Mouse (Mus musculus) adrenal gland, adult 8-10 months (tissue): ENCODE measurements around the gene Sde2. TPM values are rescaled to one million over a fixed set of nuclear protein-coding genes. Genes with fewer than 3 reads are reported as not detected.
A peak's percentile ranks its signal among the peaks of the same experiment; 100 is the strongest.

ENCODE experiments used
- DNase-seq: peaks from one replicate; pipeline ENCODE4 v3.0.0; 2022
- total RNA-seq, 4 experiments: library from RNA; stranded (reverse); gene quantifications; 2 replicates each; pipeline ENCODE4 v1.2.4; 2022

Gene Sde2
- 10 to 100 TPM; 21.8 to 30.1 (median 25.7) TPM for total RNA-seq

DNA sequence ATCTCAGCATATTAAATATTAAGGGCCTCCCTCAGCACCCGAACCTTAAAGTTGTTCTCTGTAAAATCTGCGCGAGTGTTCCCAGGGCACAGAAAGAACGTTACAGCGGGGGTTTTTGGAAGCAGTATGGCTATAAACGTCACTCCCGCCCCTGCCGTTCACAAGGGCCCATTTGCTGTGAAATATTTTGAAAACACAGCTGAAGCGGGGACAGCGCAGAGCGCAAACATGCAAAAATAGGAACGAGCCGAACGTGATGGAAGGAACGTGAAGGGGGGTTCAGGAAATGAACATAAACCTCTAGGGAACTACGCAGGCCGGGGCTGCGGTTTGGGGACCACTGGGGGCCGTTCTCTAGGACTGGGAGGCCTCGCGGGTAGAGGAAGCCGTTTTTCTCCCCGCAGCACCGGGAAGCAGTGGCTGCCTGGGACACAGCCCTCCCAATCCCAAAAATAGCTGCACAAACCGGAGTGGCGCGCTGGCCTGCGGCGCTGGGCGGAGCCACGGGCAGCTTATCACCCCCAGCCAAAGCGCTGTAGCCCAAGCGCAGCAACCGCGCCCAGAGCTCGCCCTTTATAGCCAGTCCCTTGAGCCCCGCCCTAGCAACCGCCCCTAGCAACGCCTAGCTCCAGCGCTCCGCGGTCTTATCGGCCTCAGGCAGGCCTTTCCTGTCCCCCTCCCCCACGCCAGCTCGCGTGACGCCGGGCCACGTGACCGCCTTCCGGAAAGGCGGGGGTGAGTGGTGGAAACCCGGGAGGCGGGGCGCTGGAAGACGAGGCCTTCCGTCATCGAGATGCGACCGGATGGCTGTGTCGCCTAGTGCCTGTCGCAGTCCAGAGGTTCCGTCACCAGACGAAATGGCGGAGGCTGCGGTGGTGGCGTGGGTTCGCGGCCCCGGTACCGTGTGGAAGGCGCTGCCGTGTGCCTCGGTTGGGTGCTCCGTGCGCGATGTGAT lies at the start of gene Sde2:
Gene Sde2, plus strand, starts transcription at position 812 of the 955 bp plus-strand sequence.
- peak; percentile 100 for DNase-seq

DNA sequence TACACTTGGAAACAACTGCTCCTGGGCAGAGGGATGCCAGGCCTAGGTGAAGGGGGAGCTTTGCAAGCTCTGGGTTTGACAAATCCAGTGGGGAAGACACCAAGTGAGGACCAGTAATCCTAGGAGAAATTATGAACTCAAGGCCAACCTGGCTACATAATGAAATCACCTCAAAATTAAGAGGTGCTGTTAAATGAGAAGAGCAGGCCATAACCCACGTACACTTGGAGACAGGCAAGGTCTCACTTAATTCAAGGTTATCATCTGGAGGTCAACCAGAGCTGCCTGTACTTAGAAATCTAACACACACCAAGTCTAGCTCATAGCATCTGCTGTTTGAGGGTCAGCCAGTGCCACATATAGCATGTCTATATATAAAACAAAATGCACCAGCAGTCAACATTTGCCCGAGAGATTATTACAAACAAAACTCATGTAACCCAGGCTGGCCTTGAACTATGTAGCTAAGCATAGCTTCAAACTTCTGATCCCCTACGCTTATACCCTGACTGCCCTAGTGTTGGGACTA lies 49.4 kb upstream of the Sde2 start:
- no peak for DNase-seq

DNA sequence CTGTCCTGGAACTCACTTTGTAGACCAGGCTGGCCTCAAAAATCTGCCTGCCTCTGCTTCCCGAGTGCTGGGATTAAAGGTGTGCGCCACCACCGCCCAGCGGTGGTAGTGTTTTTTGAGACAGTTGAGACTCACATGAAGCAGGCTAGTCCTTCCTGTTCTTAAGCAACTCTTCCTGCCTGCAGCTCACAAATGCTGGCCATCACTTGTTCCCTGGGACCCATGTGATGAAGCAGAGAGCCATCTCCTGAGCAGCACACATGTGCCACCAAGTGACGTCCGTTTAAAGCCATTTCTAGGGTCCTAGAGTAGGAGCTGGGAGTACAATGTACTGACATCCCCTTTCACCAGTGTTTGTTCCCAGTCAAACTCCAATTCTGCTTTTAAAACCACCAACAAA lies 47.0 kb upstream of the Sde2 start:
- no peak for DNase-seq

DNA sequence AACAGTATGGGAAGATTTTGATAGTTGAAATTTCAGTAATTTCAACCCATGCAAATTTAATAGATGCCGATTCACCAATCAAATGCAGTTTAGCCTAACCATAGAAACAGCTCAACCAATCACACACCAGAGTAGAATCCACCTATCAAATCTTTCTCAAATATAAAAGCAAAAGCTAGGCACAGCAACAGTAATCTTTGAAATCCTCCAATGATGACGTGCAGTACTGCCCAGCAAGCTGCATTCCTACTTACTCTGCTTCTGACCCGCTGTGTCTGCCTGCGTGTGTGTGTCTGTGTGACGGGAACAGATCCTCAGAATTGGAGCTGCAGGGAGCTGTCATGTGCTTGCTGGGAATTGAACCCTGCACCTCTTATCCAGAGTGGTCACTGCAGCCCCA lies 42.1 kb upstream of the Sde2 start:
- no peak for DNase-seq

DNA sequence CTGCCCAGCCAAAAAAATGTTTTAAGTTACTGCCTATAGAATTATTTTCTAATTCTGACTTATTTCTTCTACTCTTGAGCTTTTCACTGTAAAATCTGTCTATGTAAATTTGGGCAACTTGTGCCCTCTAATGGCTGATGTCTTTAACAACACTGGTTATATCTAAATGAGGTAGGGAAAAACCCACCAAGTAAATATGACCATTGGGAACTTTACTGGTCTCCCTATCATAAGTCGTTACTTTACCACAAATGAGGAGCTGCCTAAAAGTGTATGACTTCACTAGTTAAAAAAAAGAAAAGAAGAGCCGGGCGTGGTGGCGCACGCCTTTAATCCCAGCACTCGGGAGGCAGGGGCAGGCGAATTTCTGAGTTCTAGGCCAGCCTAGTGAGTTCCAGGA lies 40.0 kb upstream of the Sde2 start:
- no peak for DNase-seq

DNA sequence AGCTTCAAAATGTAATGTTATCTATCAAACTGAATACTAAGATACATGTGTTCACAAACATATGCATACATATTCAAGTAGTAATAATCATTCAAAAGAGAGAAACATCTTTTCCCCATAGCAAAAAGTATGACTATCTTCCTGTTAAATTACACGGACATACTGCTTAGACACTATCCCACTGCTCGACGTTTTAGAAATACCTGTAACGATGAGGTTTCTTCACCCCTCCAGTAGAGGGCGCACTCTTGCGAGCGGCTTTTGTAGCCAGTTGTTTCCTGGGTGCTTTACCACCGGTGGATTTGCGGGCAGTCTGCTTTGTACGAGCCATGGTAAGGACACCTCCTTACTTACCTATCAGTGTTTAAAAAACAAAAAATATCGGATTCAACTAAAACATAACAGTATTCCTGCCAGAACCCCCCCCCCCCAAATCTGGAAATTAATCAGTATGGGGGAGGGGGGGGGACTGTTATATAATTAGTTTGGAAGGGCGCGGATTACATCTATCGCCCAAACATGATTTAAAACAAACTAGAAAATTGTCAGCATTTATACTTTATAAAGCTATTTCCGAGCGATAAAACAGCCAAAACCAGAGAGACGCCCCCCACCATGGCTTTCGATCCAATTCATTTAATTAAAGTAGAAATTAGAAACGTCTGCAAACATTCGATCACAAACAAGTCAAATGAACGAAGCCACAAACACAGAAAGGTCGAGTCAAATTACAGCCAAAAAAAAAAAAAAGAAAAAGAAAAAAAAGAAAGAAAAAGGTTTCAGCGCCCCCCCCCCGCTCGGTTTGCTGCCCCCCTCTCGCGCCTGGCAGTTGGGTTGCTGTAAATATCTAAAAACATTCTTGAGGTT lies 39.1 kb upstream of the Sde2 start:
- no peak for DNase-seq

DNA sequence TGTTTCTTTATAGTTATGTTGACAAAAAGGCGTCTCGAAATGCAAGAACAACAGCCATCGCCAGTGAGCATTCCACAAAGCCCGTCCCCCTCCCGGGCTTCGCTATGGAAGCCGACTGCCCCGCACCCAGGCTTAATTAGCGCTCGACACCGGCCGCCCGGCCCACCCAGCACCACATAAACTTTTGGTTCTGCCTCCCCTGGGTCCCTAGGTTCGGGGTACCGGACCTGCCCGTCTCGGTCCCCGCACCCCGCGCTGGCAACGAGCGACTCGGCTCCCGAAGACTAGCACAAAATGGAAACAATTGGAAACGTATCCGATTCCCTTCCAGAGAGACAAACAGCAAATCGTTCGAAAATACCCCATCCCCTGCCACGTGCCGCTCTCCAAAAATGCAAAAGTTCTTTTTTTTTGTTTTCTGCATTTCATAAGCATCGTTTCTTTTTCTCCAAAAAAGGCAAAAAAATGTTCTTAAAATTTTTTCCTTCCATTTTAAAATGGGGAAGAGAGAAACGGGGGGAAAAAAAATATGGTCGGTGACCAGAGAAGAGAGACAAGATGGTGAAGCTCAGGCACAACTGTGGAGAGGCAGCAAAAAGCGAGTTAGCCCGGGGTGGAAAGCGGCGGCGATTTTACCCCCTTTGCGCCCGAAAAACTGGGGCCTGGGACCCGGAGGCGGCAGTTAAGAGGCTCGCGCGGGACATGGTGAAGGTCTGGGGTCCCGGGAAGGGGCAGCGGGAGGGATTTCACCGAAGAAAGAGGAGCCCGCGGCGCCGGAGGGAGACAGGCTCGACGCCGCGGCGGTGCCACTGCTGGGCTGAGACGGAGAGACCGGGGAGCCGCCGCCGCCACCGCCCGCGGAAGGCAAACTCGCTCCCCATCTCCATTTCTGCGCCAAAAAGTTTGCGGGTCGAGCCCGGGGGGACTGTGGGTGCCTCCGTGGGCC lies 38.2 kb upstream of the Sde2 start:
- peak; percentile 45 for DNase-seq

DNA sequence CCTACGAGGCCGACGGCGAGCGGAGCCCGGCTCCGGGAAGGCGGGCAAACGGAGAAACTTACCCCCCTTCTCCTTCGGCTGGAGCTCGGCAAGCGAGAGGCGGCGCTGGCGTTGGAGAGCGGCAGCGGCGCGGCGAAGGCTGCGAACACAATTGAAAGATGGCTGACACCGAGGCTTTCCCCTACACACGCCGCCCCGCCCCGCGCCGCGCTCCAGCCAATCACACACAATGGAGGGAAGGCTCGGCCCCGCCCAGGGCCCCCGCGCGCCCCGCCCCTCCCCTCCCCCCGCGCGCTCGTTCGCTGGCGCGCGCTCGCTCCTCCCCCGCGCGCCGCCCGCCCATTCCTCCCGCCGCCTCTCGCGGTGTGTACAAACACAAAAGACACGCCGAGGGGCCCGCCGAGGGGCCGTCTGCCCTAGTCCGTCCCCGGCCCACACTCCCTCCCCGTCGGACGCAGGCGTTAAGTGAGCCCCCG lies 37.5 kb upstream of the Sde2 start:
- DNase-seq: peak; percentile 92

DNA sequence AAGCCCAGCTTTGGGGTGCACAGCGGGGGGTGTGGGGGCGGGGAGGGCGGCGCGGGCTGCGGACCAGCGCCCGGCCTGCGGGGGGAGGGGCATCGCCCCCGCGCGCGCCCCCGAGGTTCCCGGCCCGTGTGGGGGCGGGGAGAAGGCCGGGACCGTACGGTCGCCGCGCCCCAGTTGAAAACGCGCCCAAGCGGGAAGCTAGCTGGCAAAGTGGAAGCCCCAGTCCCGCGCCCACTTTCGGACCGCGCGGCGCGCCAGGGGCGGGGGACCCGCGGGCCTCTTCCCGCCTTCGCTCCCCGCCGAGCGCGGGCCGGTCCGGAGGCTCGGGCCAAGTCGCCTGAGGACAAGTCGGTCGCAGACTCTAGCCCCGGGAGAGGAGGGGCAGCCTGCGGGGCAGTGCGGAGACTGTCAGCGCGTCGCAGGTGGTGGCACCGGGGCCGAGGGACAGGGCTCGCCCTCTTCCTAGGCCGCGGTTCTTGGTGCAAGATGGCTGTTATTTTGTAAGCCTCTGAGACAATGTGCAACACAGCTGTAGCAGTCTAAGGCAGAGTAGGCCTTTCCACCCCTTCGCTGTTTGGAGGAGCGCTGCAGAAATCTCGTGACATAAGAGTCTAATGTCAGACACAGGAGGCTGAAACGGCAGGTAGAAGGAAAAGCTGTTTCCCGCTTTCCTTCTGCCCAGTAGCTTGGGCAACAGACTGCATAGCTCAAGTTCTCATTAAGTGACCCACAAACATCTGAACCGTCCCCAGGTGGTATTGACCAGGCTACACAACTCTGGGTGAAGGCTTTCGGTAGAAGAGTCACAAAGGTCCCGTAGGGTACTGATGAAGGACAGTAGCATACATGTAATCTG lies 36.8 kb upstream of the Sde2 start, which contains the start of gene H3f3a:
Gene H3f3a, minus strand, starts transcription at position 59 of the 856 bp plus-strand sequence.
- peak; percentile 74 for DNase-seq

DNA sequence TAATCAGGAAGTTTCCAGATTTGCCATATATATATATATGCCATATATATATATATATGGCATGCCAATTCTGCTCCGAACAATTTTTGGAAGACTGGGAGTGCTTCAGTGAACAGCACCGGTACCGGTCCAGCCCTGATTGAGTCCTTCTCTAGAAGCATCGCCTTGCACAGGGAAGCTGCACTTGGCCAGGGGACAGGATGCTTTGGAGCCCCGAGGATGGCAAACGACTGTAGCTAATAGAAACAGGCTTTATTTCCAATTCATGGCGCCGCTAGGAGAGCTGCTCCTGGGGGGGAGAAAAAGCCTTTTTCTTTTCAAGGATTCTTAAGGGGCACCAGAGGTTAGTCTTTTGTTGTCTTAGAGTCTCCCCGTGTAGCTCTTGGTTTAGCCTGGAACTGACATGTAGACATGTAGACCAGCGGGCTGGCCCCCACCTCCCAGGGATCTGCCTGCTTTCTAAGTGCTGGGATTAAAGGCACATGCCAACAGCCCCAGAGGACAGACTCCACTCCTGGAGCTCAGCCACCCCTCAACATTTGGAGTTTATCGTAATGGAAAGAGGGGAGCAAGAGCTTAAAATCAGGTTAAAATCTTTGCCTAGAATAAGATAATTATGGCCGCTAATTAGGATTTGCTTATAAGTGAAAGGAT lies 35.4 kb upstream of the Sde2 start:
- DNase-seq: no peak

DNA sequence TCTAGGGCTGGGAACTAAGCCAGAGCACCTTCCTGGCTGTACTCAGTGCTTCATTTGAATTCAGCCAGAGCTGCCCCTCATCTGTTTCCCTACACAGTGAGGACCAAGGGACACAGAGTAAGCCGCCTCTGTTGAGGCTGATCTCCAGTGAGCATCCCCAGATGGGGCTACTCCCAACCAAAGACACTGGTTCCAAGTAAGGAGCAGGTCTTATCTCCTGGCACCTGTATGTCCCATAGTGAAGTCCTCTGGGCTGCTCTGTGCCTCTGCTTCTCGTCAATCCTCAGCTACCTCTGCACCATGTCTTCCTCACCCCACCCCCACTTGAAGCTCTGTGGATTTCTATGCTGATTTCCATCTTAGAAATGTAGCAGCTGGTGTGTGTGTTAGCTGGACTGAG lies 32.9 kb upstream of the Sde2 start:
- DNase-seq: no peak

DNA sequence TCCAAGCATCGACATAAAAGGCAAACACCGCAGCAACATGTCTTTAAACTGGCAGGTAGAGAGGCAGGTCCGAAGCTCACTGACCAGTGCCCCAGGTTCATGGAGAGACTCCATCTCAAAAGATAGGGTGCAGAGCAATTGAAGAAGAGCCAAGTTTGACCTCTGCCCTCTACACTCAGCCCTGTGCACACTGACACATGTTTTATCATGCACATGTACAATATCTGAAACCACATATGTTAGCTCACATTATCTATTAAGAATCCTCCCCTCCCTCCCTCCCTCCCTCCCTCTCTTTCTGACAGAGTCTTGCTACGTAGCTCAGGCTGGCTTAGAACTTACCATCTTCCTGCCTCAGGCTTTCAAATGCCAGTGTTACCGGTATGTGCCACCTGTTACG lies 29.8 kb upstream of the Sde2 start:
- DNase-seq: no peak

DNA sequence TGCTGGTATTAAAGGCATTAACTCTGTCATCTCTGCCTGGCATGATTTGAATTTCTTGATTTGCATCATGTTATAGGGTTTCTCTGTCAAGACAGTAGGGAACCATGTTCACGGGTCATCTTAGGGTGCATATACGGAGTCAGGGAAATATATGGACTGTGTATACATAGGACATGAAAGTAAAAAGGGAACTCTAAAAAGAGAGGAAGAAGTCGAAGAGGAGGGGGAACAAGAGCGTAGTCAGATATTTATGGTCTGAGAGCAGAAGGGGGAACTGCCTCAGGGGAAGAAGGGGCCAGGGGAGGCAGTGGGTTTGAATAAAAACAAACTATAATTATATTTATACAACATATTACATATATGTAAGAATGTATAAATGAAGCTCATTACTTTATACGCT lies 28.7 kb upstream of the Sde2 start:
- DNase-seq: no peak

DNA sequence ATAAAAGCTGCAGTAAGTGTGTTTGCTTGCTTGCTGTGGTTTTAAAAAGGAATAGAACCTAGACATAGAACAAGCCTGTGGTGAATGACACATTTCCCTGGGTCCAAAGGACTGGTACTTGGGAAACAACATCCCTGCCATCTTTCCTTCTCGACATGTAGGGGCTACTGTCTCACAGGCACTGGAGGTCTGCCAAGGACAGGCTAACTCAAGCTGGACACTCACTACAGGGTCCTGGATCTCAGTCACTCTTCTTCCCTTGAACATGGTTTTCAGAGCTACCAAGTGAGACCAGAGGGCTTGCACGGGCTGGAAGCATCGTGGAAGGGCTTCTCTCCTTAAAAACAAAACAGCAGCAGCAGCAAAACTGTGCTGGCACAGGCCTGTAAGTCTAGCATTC lies 27.2 kb upstream of the Sde2 start:
- no peak for DNase-seq

DNA sequence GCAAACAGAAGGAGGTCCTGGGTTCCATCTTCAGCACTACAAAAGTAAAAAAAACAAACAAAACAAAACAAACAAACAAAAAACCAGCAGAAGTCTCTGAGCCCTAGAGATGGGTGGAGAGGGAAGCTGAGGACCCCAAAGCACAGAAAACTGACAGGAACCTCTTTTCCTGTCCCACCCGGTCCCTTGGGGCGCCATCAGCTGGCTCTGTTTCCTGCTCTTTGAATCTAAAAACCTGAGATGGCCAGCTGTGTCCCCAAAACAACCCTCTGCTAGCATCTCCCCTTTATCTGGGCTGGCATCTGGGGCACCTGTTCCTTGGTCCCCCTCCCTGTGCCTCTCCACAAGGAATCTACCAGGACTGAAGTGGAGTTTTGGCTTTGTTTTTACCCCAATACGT lies 26.2 kb upstream of the Sde2 start:
- no peak for DNase-seq

DNA sequence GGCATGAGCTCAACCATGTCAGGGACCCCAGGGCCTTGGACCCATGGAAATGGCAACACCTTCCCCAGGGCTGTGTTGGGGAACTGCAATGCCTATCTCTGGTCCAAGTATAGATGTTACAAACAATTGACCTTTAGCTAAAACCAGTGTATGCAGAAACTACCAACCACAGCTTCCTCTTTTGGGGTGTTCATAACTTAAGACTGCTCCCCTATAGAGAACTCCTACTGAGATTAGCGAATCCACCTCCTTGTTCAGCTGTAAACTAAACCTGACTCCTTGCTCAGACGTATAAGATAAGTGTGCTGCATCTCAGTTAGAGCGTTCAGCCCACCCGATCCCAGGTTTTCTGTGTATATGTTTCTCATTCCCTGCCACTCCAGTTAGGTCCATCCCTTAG lies 24.3 kb upstream of the Sde2 start:
- no peak for DNase-seq

DNA sequence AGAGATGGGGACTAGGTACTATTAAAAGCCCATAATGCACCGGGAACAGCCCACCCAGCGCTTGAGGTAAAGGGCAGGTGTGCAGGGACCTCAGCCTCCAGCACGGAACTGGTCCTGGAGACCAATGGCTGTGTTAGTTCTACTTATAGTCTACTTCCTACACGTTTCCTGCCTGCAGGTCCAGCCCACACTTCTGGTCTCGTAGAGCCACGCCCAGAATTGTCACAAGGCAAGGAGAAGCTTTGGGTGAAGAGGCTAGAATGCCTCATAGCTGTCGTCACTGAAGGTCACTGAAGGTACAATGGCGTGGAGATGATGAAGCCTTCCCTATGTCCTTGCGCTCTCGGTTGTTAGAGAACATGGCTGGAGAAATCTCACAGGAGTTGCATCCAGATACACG lies 21.2 kb upstream of the Sde2 start:
- DNase-seq: no peak

DNA sequence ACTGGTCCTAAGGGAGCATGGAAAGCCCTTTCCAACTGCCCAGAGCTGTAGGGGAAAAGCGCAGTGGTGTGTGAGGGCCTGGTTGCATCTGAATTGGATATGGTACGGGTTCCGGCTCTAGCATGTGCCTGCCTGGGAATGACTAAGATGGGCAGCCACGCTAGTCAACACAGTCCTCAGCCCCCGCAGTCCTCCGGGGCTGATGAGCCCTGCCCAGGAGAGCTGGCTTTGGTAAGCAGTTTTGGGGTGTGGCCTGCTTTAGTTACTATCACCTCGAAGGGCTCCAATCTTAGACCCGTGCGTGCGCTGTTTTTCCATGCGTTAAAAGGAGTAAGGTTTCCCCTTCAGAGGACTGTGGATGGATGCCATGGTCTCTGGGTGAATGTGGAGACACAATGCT lies 20.8 kb upstream of the Sde2 start:
- no peak for DNase-seq

DNA sequence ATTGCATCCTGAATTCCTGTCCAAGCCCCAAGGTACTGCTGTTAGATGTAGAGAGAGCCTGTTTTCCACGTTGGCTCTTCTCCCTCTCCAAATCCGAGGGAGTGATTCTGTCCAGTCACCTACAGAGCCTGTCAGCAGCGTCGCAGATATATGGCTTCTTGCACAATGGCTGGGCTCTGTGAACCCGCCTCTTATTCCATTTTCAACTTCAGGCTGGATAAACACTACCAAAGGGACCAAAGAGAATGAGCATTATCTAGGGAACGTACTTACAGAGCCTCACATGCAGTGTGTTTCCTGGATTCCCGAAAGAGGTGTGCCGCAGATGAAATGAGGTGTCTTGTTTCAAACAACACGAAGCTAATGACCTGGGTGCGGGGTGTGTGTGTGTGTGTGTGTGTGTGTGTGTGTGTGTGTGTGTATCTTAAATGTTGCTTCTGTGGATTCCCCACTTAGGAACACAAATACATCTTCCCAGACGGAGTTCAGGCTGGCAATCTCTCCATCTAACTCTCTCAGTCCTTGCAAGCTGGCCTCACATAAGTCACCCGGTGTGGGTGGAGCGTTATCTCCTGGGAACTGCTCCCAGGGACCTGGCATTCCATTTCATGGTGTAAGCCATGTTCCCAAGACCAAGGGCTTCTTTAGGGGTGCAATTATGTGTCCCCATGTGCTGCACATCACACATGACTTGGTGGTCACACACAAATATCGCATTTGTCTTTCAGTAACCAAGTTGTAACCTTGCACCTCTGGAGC lies 20.2 kb upstream of the Sde2 start:
- DNase-seq: no peak
